Mouse (Mus musculus): Measurements from ENCODE around the gene Card10. TPM values are rescaled to one million over a fixed set of nuclear protein-coding genes. Genes with fewer than 3 reads are reported as not detected.

The Card10 gene
- polyA plus RNA-seq, 1 experiment from 2014 or later, result 6.1 TPM

- ATAC-seq (ENCODE audit: insufficient number of reproducible peaks, low FRiP score), result no peak
- Histone ChIP-seq H3K9ac (no peak overlapping the region), H3K9me3 (replicated peaks) (no peaks in the 10 kb centered on the region), H3K4me1 (replicated peaks) (no peaks in the 10 kb centered on the region), H3K27me3 (replicated peaks) (peaks cover 7% of the 10 kb centered on the region; the same call in 1 of the 2 replicates), H3K27ac (ENCODE audit: poor library complexity, severe bottlenecking) (no peak overlapping the region), H3K36me3 (no peaks in the 10 kb centered on the region), H3K4me3 (no peak overlapping the region), H3K4me2 (no peak overlapping the region)
- WGBS, result 66% methylated on average over 3 of the region's 3 CpGs
These were observed 47.6 kb downstream of the Card10 start for GRCm38 (mm10) chr15:78755226-78755625.

GRCm38 (mm10) chr15:78754144-78754543, 48.7 kb downstream of the Card10 start:
- H3K4me2 ChIP-seq, result no peak overlapping the region
- peaks cover 7% of the 10 kb centered on the region; the same call in 1 of the 2 replicates for H3K27me3 ChIP-seq (replicated peaks)
- no peak overlapping the region for H3K4me3 ChIP-seq
- no peak for ATAC-seq (ENCODE audit: insufficient number of reproducible peaks, low FRiP score)
- H3K4me1 ChIP-seq (replicated peaks), result no peaks in the 10 kb centered on the region
- 60% methylated on average over 5 of the region's 5 CpGs for WGBS
- no peak overlapping the region for H3K27ac ChIP-seq (ENCODE audit: poor library complexity, severe bottlenecking)
- no peak overlapping the region for H3K9ac ChIP-seq
- H3K36me3 ChIP-seq, result no peaks in the 10 kb centered on the region
- H3K9me3 ChIP-seq (replicated peaks), result no peaks in the 10 kb centered on the region

GRCm38 (mm10) chr15:78752991-78753390, 49.9 kb downstream of the Card10 start:
- Histone ChIP-seq H3K4me2 (no peak overlapping the region), H3K4me1 (replicated peaks) (no peaks in the 10 kb centered on the region), H3K9ac (no peak overlapping the region), H3K27me3 (replicated peaks) (peaks cover 7% of the 10 kb centered on the region; the same call in 1 of the 2 replicates), H3K4me3 (no peak overlapping the region), H3K27ac (ENCODE audit: poor library complexity, severe bottlenecking) (no peak overlapping the region), H3K9me3 (replicated peaks) (no peaks in the 10 kb centered on the region), H3K36me3 (no peaks in the 10 kb centered on the region)
- no peak for ATAC-seq (ENCODE audit: insufficient number of reproducible peaks, low FRiP score)

- Histone ChIP-seq H3K27ac (ENCODE audit: poor library complexity, severe bottlenecking) (no peak overlapping the region), H3K4me3 (no peak overlapping the region), H3K9me3 (replicated peaks) (no peaks in the 10 kb centered on the region), H3K4me1 (replicated peaks) (no peaks in the 10 kb centered on the region), H3K27me3 (replicated peaks) (0 out of 2 replicates have a peak, but pooled peaks cover 4% of the 10 kb centered on the region), H3K9ac (no peak overlapping the region), H3K36me3 (no peaks in the 10 kb centered on the region), H3K4me2 (no peak overlapping the region)
- 52% methylated on average over 6 of the region's 6 CpGs for WGBS
- ATAC-seq (ENCODE audit: insufficient number of reproducible peaks, low FRiP score), result no peak; the same call in 1 of the 2 replicates
These were observed 52.1 kb downstream of the Card10 start for GRCm38 (mm10) chr15:78750608-78751350.

GRCm38 (mm10) chr15:78749855-78750254, 53.0 kb downstream of the Card10 start:
- ATAC-seq (ENCODE audit: insufficient number of reproducible peaks, low FRiP score), result no peak
- no peaks in the 10 kb centered on the region for H3K4me1 ChIP-seq (replicated peaks)
- 0 out of 2 replicates have a peak, but pooled peaks cover 4% of the 10 kb centered on the region for H3K27me3 ChIP-seq (replicated peaks)
- no peak overlapping the region for H3K4me2 ChIP-seq
- H3K9ac ChIP-seq, result no peak overlapping the region
- no peaks in the 10 kb centered on the region for H3K9me3 ChIP-seq (replicated peaks)
- no peak overlapping the region for H3K27ac ChIP-seq (ENCODE audit: poor library complexity, severe bottlenecking)
- H3K4me3 ChIP-seq, result no peak overlapping the region
- WGBS, result 37% methylated on average over 5 of the region's 5 CpGs
- H3K36me3 ChIP-seq, result no peaks in the 10 kb centered on the region

- Histone ChIP-seq H3K27me3 (replicated peaks) (peaks cover 32% of the 10 kb centered on the region; the same call in 1 of the 2 replicates), H3K4me3 (no peak overlapping the region), H3K36me3 (no peaks in the 10 kb centered on the region), H3K4me1 (replicated peaks) (no peaks in the 10 kb centered on the region), H3K27ac (ENCODE audit: poor library complexity, severe bottlenecking) (no peak overlapping the region), H3K9me3 (replicated peaks) (no peaks in the 10 kb centered on the region; the same call in 1 of the 2 replicates), H3K4me2 (no peak overlapping the region), H3K9ac (no peak overlapping the region)
- 6% methylated on average over 5 of the region's 5 CpGs for WGBS
- 0 out of 2 replicates have a peak, but pooled peaks have one; percentile 45 for ATAC-seq (ENCODE audit: insufficient number of reproducible peaks, low FRiP score)
These were observed 58.6 kb downstream of the Card10 start for GRCm38 (mm10) chr15:78744206-78744605.

- Histone ChIP-seq H3K9me3 (replicated peaks) (no peaks in the 10 kb centered on the region; the same call in 1 of the 2 replicates), H3K4me2 (no peak overlapping the region), H3K36me3 (no peaks in the 10 kb centered on the region), H3K4me1 (replicated peaks) (no peaks in the 10 kb centered on the region), H3K27ac (ENCODE audit: poor library complexity, severe bottlenecking) (no peak overlapping the region), H3K4me3 (no peak overlapping the region), H3K9ac (no peak overlapping the region), H3K27me3 (replicated peaks) (peaks cover 32% of the 10 kb centered on the region; the same call in 1 of the 2 replicates)
- WGBS, result 90% methylated on average over 7 of the region's 10 CpGs
- no peak for ATAC-seq (ENCODE audit: insufficient number of reproducible peaks, low FRiP score)
These were observed 60.0 kb downstream of the Card10 start for GRCm38 (mm10) chr15:78742831-78743230.

- H3K9me3 ChIP-seq (replicated peaks), result no peaks in the 10 kb centered on the region; the same call in 1 of the 2 replicates
- H3K36me3 ChIP-seq, result no peaks in the 10 kb centered on the region
- H3K4me1 ChIP-seq (replicated peaks), result no peaks in the 10 kb centered on the region
- no peak overlapping the region for H3K9ac ChIP-seq
- WGBS, result 53% methylated on average over 12 of the region's 12 CpGs
- H3K27ac ChIP-seq (ENCODE audit: poor library complexity, severe bottlenecking), result no peak overlapping the region
- no peak for ATAC-seq (ENCODE audit: insufficient number of reproducible peaks, low FRiP score)
- no peak overlapping the region for H3K4me3 ChIP-seq
- peaks cover 47% of the 10 kb centered on the region for H3K27me3 ChIP-seq (replicated peaks)
- no peak overlapping the region for H3K4me2 ChIP-seq
These were observed 62.2 kb downstream of the Card10 start for GRCm38 (mm10) chr15:78740662-78741061.

GRCm38 (mm10) chr15:78737146-78737545, 65.7 kb downstream of the Card10 start:
- H3K9ac ChIP-seq, result no peak overlapping the region
- no peaks in the 10 kb centered on the region for H3K4me1 ChIP-seq (replicated peaks)
- no peak overlapping the region for H3K4me3 ChIP-seq
- no peaks in the 10 kb centered on the region; the same call in 1 of the 2 replicates for H3K9me3 ChIP-seq (replicated peaks)
- H3K27me3 ChIP-seq (replicated peaks), result peaks cover 44% of the 10 kb centered on the region
- WGBS, result 41% methylated on average over 6 of the region's 6 CpGs
- H3K27ac ChIP-seq (ENCODE audit: poor library complexity, severe bottlenecking), result no peak overlapping the region
- H3K36me3 ChIP-seq, result no peaks in the 10 kb centered on the region
- ATAC-seq (ENCODE audit: insufficient number of reproducible peaks, low FRiP score), result no peak
- H3K4me2 ChIP-seq, result no peak overlapping the region

- Histone ChIP-seq H3K4me1 (replicated peaks) (no peaks in the 10 kb centered on the region), H3K4me3 (no peak overlapping the region), H3K4me2 (no peak overlapping the region), H3K9ac (no peak overlapping the region), H3K9me3 (replicated peaks) (no peaks in the 10 kb centered on the region; the same call in 1 of the 2 replicates), H3K27me3 (replicated peaks) (peaks cover 42% of the 10 kb centered on the region), H3K36me3 (no peaks in the 10 kb centered on the region), H3K27ac (ENCODE audit: poor library complexity, severe bottlenecking) (no peak overlapping the region)
- no peak for ATAC-seq (ENCODE audit: insufficient number of reproducible peaks, low FRiP score)
- WGBS, result 43% methylated on average over 7 of the region's 7 CpGs
These were observed 66.2 kb downstream of the Card10 start for GRCm38 (mm10) chr15:78736681-78737100.

- Histone ChIP-seq H3K27me3 (replicated peaks) (peaks cover 40% of the 10 kb centered on the region), H3K9ac (no peak overlapping the region), H3K4me2 (no peak overlapping the region), H3K4me1 (replicated peaks) (no peaks in the 10 kb centered on the region), H3K4me3 (no peak overlapping the region), H3K9me3 (replicated peaks) (no peaks in the 10 kb centered on the region; the same call in 1 of the 2 replicates), H3K36me3 (no peaks in the 10 kb centered on the region), H3K27ac (ENCODE audit: poor library complexity, severe bottlenecking) (no peak overlapping the region)
- 52% methylated on average over 3 of the region's 3 CpGs for WGBS
- ATAC-seq (ENCODE audit: insufficient number of reproducible peaks, low FRiP score), result no peak
These were observed 66.7 kb downstream of the Card10 start for GRCm38 (mm10) chr15:78736181-78736579.
